Mouse (Mus musculus): ENCODE results near the gene L3mbtl2. TPM values are rescaled to one million over a fixed set of nuclear protein-coding genes. Genes with fewer than 3 reads are reported as not detected.

The L3mbtl2 gene
- total RNA-seq, 2 experiments from 2014 or later = 38.3 to 42.9 TPM

DNA sequence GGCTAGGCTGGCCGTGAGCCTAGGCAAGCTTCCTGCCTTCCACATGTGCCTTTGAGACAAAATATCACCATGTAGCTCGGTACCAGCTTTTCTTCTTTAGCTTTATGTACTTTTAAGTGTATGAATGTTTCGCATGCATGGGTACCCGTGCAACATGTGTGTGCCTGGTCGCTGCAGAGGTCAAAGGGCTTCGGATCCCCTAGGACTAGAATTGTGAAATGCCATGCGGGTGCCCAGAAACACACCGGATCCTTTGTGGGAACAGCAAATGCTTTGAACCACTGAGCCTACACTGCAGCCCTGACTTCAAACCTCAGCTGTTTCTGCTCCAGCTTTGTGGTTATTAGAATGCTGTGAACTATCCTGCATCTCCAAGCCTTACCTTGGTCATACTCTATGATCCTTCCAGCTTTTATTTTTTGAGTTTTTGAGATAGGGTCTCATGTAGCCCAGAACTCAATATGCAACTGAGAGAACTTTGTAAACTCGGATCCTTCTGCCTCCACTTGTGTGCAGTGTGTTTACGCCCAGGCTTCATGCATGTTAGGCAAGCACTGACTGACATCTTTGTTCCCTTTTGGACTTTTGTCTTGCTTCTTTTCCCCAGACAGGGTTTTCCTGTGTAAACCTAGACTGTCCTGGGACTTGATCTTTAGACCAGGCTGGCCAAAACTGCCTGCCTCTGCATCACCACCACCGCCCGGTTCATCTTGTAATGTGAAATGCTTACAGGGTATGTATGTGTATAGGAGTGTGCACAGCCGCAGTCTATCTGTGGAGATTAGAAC, 38.8 kb downstream of the L3mbtl2 start:
- ATAC-seq (replicated peaks; ENCODE audit: low FRiP score, low TSS enrichment, poor library complexity, severe bottlenecking) = no peak

- ATAC-seq (replicated peaks; ENCODE audit: low FRiP score, low TSS enrichment, poor library complexity, severe bottlenecking) = no peak
These were observed 39.4 kb downstream of the L3mbtl2 start for GRCm38 (mm10) chr15:81703094-81703489.

DNA sequence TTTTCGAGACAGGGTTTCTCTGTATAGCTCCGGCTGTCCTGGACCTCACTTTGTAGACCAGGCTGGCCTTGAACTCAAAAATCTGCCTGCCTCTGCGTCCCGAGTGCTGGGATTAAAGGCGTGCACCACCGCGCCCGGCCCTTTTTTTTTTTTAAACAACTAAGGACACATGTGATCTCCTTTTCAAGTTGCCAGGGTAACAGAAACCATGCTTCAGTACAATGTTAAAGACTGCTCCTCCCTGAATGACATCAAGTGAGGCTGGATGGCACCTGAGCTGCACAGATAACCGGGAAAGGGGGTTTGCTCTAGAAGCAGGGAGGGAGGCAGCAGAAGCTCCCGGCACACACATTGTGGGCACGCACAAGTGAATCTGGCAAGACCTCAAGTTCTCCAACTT, 45.3 kb downstream of the L3mbtl2 start:
- ATAC-seq (replicated peaks; ENCODE audit: low FRiP score, low TSS enrichment, poor library complexity, severe bottlenecking) = no peak

GRCm38 (mm10) chr15:81709686-81710085, 46.0 kb downstream of the L3mbtl2 start:
- ATAC-seq (replicated peaks; ENCODE audit: low FRiP score, low TSS enrichment, poor library complexity, severe bottlenecking) = no peak; the same call in 1 of the 2 replicates

DNA sequence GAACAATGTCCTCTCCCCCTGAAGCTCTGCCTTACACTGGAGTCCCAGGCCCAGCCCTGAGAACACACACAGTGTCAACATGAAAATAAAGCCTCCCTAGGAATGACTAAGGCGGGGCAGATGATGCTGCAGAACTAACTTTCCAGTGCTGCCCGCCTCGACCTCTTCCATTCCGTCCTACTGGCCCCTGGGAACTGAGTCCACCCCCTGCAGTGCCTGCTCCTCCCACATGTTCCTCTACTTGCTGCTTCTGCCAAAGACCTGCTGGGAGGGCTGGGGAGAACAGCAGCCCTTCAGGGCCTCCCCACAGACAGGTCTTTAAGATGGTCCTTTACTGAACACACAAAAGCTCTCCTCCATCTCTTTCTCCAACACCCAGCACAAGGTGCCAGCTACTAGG, 47.1 kb downstream of the L3mbtl2 start:
- no peak for ATAC-seq (replicated peaks; ENCODE audit: low FRiP score, low TSS enrichment, poor library complexity, severe bottlenecking)

- no peak for ATAC-seq (replicated peaks; ENCODE audit: low FRiP score, low TSS enrichment, poor library complexity, severe bottlenecking)
These were observed 50.1 kb downstream of the L3mbtl2 start for GRCm38 (mm10) chr15:81713742-81714141.

DNA sequence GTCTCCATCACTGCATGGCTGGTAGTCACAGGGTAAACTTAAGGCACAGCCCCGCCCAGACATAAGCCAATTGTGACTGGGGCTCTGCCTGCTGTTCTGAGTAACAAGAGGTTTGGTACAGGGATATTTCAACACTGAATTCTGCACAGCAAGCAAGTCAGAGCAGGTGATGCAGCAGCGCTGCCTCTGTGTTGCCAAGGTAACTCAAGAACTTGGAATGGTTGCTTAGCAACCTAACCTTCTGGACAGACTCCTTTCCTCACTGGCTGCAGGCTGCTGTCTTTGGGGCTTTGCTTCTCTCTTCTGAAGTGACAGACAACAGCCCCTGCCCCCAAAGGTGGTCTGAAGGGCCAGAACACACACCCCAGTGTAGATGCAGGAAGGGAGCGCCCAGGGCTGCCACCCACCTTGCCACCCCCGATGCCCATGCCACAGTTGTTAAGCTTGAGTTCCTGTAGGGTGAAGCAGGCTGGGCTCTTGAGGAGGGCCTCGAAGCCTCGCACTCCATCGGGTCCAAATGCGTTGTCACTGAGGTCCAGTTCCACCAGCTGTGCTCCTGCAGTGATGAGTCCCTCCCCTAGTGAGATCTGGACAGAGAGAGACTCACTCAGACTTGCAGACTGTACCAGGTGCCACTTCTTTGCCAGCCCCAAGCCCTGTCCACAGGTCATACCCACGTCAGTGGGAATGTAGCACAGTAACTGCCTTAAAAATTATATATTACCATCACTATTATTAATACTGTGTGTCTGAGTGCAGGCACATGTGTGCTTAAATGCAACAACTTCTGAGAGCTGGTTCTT, 54.8 kb downstream of the L3mbtl2 start:
- ATAC-seq (replicated peaks; ENCODE audit: low FRiP score, low TSS enrichment, poor library complexity, severe bottlenecking) = no peak

DNA sequence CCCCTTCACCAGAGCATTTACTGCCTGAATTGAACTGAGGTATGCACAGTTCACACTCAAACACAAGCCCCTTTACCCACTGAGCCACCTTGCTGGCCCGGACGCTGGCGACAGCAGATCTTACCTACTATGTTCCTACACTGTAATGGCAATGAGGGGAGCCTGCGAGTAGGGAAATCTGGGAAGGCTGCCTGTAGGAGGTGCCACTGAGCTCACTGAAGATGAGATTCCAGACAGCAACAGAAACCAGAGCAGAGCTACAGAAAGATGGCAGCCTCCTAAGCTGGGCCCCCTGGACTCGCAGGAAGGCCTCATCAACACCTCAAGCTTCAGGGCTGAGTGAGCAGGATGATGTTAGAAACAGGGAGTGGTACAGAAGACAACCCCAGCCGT, 55.4 kb downstream of the L3mbtl2 start:
- ATAC-seq (replicated peaks; ENCODE audit: low FRiP score, low TSS enrichment, poor library complexity, severe bottlenecking) = no peak

- no peak for ATAC-seq (replicated peaks; ENCODE audit: low FRiP score, low TSS enrichment, poor library complexity, severe bottlenecking)
These were observed 58.7 kb downstream of the L3mbtl2 start for GRCm38 (mm10) chr15:81722361-81722760.

DNA sequence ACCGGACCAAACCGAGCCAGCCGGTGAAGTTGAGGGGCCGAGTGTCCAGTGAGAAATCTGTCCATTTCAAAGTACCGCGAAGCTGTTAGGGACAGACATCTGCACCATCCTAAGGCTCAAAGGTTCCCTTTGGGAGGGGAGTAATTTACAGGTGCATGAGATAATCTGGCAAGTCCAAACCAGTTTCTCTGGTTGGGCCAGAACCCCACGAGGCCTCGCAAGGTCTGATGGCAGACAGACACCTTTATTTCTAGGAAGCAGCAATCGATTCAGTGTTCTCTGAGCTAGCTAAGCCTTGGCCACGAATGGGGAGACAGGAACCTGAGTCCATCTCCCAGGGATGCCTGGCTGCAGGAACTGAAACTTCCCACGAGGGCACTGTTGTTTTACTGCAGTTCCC, 60.0 kb downstream of the L3mbtl2 start:
- no peak for ATAC-seq (replicated peaks; ENCODE audit: low FRiP score, low TSS enrichment, poor library complexity, severe bottlenecking)

GRCm38 (mm10) chr15:81725965-81726364, 62.3 kb downstream of the L3mbtl2 start:
- no peak for ATAC-seq (replicated peaks; ENCODE audit: low FRiP score, low TSS enrichment, poor library complexity, severe bottlenecking)

- ATAC-seq (replicated peaks; ENCODE audit: low FRiP score, low TSS enrichment, poor library complexity, severe bottlenecking) = peak; percentile 45
These were observed 65.6 kb downstream of the L3mbtl2 start for GRCm38 (mm10) chr15:81729241-81729791.

DNA sequence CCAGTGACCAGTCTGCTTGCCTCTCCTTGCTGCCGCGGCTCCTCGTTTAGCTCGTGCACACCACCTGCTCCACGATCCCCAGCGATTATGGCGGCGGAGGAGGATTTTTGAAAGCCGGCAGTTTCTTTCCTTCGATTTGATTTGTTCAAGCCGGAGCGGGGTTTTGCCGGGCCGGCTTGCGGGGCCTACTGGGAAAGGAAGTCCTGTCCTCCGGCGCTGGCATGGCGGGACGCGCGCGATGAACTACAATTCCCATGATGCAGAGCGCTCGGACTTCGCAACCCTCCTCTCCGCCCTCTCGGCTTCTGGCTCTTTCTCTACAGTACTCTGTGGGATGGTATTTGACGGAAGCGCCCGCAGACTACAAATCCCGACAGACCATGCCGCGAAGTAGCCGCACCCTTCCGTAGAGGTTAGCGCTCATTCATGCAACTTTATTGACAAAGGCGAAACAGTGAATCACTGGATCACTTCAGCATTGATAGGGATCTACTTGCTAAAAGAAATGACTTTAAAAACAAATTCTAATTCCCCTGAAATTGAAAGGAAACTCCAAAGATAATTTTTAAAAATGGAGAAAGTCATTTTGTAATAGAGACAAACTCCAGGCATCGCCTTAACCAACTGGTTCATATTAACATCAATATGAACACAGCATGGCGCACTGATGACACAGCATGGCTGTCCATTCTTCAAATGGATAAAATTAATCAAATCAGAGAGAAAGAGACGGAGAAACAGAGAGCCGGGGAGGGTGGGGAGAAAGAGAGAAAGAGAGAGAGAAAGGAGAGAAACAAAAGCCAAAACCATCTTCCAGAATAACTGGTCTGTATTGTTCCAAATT, 66.3 kb downstream of the L3mbtl2 start:
- peak; percentile 97 for ATAC-seq (replicated peaks; ENCODE audit: low FRiP score, low TSS enrichment, poor library complexity, severe bottlenecking)

DNA sequence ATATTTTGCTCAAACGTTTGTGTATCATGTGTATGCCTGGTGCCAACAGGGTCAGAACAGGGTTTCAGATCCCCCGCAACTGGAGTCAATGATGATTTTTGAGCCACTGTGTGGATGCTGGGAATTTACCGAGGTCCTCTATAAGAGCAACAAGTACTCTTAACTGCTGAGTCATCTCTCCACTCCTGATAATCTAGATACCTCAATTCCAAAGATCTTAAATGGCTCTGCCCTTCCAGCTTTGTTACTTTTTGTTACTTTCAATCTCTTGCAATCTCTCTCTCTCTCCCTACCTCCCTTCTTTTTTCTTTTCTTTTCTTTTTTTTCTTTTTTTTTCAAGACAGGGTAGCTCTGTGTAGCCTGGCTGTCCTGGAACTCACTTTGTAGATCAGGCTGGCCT, 71.4 kb downstream of the L3mbtl2 start:
- no peak for ATAC-seq (replicated peaks; ENCODE audit: low FRiP score, low TSS enrichment, poor library complexity, severe bottlenecking)

Other genes starting within 250 kb of the L3mbtl2 start
- 220 and 236 TPM in 2 replicates for gene Rbx1, start 197.6 kb upstream of the L3mbtl2 start, total RNA-seq (2014; fragmentation: Nextera tagmentation)
- 168 and 201 TPM in 2 replicates for gene Rbx1, start 197.6 kb upstream of the L3mbtl2 start, total RNA-seq (2017)
- gene Ep300, start 78.5 kb upstream of the L3mbtl2 start, total RNA-seq (2014; fragmentation: Nextera tagmentation) = 75.2 and 116 TPM in 2 replicates
- gene Ep300, start 78.5 kb upstream of the L3mbtl2 start, total RNA-seq (2017) = 32.2 and 34.5 TPM in 2 replicates
- gene Chadl, start 33.4 kb downstream of the L3mbtl2 start, total RNA-seq (2014; fragmentation: Nextera tagmentation) = not detected in 2 replicates
- 0.09 TPM in 1 of 2 replicates, not detected in the other for gene Chadl, start 33.4 kb downstream of the L3mbtl2 start, total RNA-seq (2017)
- 34.9 and 35.7 TPM in 2 replicates for gene Zc3h7b, start 81.2 kb downstream of the L3mbtl2 start, total RNA-seq (2014; fragmentation: Nextera tagmentation)
- 19.2 and 22.4 TPM in 2 replicates for gene Zc3h7b, start 81.2 kb downstream of the L3mbtl2 start, total RNA-seq (2017)
- gene Rangap1, start 81.6 kb downstream of the L3mbtl2 start, total RNA-seq (2014; fragmentation: Nextera tagmentation) = 84.8 and 93.4 TPM in 2 replicates
- 111 and 144 TPM in 2 replicates for gene Rangap1, start 81.6 kb downstream of the L3mbtl2 start, total RNA-seq (2017)
- gene Tef, start 138.5 kb downstream of the L3mbtl2 start, total RNA-seq (2014; fragmentation: Nextera tagmentation) = 10.9 and 13.2 TPM in 2 replicates
- gene Tef, start 138.5 kb downstream of the L3mbtl2 start, total RNA-seq (2017) = 12.7 and 14.4 TPM in 2 replicates
- gene Tob2, start 194.9 kb downstream of the L3mbtl2 start, total RNA-seq (2014; fragmentation: Nextera tagmentation) = 22.4 and 32.1 TPM in 2 replicates
- gene Tob2, start 194.9 kb downstream of the L3mbtl2 start, total RNA-seq (2017) = 11.7 and 20.4 TPM in 2 replicates
- gene Phf5a, start 208.0 kb downstream of the L3mbtl2 start, total RNA-seq (2014; fragmentation: Nextera tagmentation) = 203 and 208 TPM in 2 replicates
- gene Phf5a, start 208.0 kb downstream of the L3mbtl2 start, total RNA-seq (2017) = 131 and 142 TPM in 2 replicates
- 162 and 178 TPM in 2 replicates for gene Aco2, start 208.4 kb downstream of the L3mbtl2 start, total RNA-seq (2014; fragmentation: Nextera tagmentation)
- 171 and 185 TPM in 2 replicates for gene Aco2, start 208.4 kb downstream of the L3mbtl2 start, total RNA-seq (2017)

Measured in megakaryocyte-erythroid progenitor cell, adult 5-6 weeks (primary cell).